Mouse (Mus musculus) midbrain, embryonic 13.5 days (tissue): ENCODE results near the gene Arl15. TPM values are rescaled to one million over a fixed set of nuclear protein-coding genes. Genes with fewer than 3 reads are reported as not detected.

ENCODE experiments used
- ATAC-seq: fragments of 200-750 bp; cut with Nextera tagmentation; 2 replicates; pipeline ENCODE4 v1.8.0; 2017; ENCODE audit warnings: mild to moderate bottlenecking, moderate TSS enrichment, moderate library complexity
- H3K27ac ChIP-seq: fragments of 300-500 bp; sonication (generic); 2 replicates; pipeline ENCODE4 v1.5.1; 2015; ENCODE audit warnings: inconsistent platforms, mild to moderate bottlenecking, moderate library complexity
- H3K27me3 ChIP-seq: fragments of 300-500 bp; sonication (generic); 2 replicates; pipeline ENCODE4 v1.6.1; 2015; ENCODE audit warnings: mild to moderate bottlenecking, inconsistent platforms
- H3K36me3 ChIP-seq: fragments of 300-500 bp; sonication (generic); 2 replicates; pipeline ENCODE4 v1.6.1; 2015; ENCODE audit warnings: mild to moderate bottlenecking, inconsistent platforms
- H3K4me1 ChIP-seq: fragments of 300-500 bp; sonication (generic); replicated peaks from 2 replicates; pipeline ENCODE4 v1.6.1; 2015; ENCODE audit warnings: inconsistent platforms
- H3K4me2 ChIP-seq: fragments of 300-500 bp; sonication (generic); replicated peaks from 2 replicates; pipeline ENCODE4 v1.6.1; 2015; ENCODE audit warnings: moderate library complexity, mild to moderate bottlenecking, inconsistent platforms
- H3K4me3 ChIP-seq: fragments of 300-500 bp; sonication (generic); replicated peaks from 2 replicates; pipeline ENCODE4 v1.5.1; 2015; ENCODE audit warnings: mild to moderate bottlenecking, inconsistent platforms
- H3K9ac ChIP-seq: fragments of 300-500 bp; sonication (generic); replicated peaks from 2 replicates; pipeline ENCODE4 v1.6.1; 2015; ENCODE audit warnings: mild to moderate bottlenecking, inconsistent platforms
- H3K9me3 ChIP-seq: fragments of 300-500 bp; sonication (generic); 2 replicates; pipeline ENCODE4 v1.6.1; 2016; ENCODE audit warnings: mild to moderate bottlenecking, inconsistent platforms
- WGBS: fragments of 180-500 bp; shearing (Covaris S2); methylation state at CpG from one replicate; pipeline ENCODE4 v1.1.7; 2015; 5-methylcytosine and 5-hydroxymethylcytosine counted together
- polyA plus RNA-seq: library from polyadenylated mRNA; unstranded; fragments of >200 nt; fragmentation: Nextera tagmentation; extraction: Ambion mirVana; gene quantifications from 2 replicates; pipeline ENCODE4 v1.2.1, GENCODE M21; 2015

The Arl15 gene
- polyA plus RNA-seq, 1 experiment from 2014 or later: 15.0 TPM

GRCm38 (mm10) chr13:114188801-114189200 is 394.5 kb downstream of the Arl15 start:
- Histone ChIP-seq H3K9ac (no peak overlapping the region), H3K27ac (no peak overlapping the region), H3K4me1 (no peaks in the 10 kb centered on the region), H3K4me3 (no peak overlapping the region), H3K4me2 (no peak overlapping the region), H3K27me3 (no peaks in the 10 kb centered on the region), H3K9me3 (no peaks in the 10 kb centered on the region), H3K36me3 (no peaks in the 10 kb centered on the region)
- ATAC-seq: no peak
- WGBS: 92% methylated on average over 7 of the region's 7 CpGs

GRCm38 (mm10) chr13:114189441-114189840 is 395.1 kb downstream of the Arl15 start:
- Histone ChIP-seq H3K4me2 (no peak overlapping the region), H3K9me3 (no peaks in the 10 kb centered on the region), H3K9ac (no peak overlapping the region), H3K36me3 (no peaks in the 10 kb centered on the region), H3K4me3 (no peak overlapping the region), H3K27me3 (no peaks in the 10 kb centered on the region), H3K27ac (no peak overlapping the region), H3K4me1 (no peaks in the 10 kb centered on the region)
- no peak for ATAC-seq
- WGBS: 64% methylated on average over 6 of the region's 6 CpGs

DNA sequence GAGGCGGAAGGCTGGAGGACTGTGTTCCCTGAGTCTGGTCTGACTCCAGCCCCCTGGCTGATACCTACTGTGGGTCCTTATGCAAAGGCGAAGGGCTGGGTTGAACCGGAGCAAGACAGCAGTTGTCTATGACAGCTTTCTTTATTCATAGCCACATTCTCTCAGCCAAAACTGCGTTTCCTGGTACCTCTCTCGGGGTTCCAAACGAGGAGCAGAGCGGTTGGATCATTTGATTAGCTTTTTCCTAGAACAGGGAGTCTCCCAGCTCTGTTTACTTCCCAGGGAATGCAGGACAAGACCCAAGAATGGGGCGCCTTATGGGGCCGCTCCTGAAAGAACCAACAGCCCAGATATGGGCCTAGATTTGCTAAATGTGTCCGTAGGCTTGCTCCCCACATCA is 396.6 kb downstream of the Arl15 start:
- Histone ChIP-seq H3K4me2 (no peak overlapping the region), H3K9ac (no peak overlapping the region), H3K4me3 (no peak overlapping the region), H3K9me3 (no peaks in the 10 kb centered on the region), H3K36me3 (no peaks in the 10 kb centered on the region), H3K4me1 (no peaks in the 10 kb centered on the region), H3K27me3 (no peaks in the 10 kb centered on the region), H3K27ac (no peak overlapping the region)
- ATAC-seq: no peak
- 92% methylated on average over 10 of the region's 10 CpGs for WGBS

- ATAC-seq: no peak
- no peak overlapping the region for H3K9ac ChIP-seq
- H3K36me3 ChIP-seq: no peaks in the 10 kb centered on the region
- H3K9me3 ChIP-seq: no peaks in the 10 kb centered on the region
- no peak overlapping the region for H3K27ac ChIP-seq
- H3K4me1 ChIP-seq: 0 out of 2 replicates have a peak, but pooled peaks cover 6% of the 10 kb centered on the region
- WGBS: 80% methylated on average over 10 of the region's 10 CpGs
- H3K27me3 ChIP-seq: no peaks in the 10 kb centered on the region
- no peak overlapping the region for H3K4me3 ChIP-seq
- H3K4me2 ChIP-seq: no peak overlapping the region
Observed at GRCm38 (mm10) chr13:114198252-114198799, 404.0 kb downstream of the Arl15 start.

DNA sequence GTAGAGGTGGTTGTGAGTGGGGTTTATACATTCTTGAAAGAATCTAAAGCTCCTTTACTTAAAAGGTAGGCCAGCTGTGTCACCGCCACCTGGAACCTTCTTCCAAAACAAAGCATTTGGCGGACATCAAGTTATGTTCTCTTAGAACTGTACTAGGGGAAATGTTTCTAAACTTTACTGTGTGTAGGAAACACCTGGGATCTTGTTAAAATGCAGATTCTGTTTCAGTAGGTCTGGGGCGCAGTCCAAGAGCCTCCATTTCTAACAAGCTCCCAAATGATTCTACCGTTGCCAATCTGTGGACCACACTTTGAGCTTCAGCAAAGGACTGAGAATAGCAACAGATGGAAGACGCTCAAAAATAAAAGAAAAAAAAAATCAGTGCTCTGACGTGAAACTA is 405.4 kb downstream of the Arl15 start:
- WGBS: 94% methylated on average over 6 of the region's 6 CpGs
- H3K27me3 ChIP-seq: no peaks in the 10 kb centered on the region
- no peaks in the 10 kb centered on the region for H3K36me3 ChIP-seq
- no peak overlapping the region for H3K4me2 ChIP-seq
- no peak overlapping the region for H3K9ac ChIP-seq
- no peak overlapping the region for H3K4me3 ChIP-seq
- ATAC-seq: no peak
- no peaks in the 10 kb centered on the region for H3K9me3 ChIP-seq
- H3K4me1 ChIP-seq: 0 out of 2 replicates have a peak, but pooled peaks cover 6% of the 10 kb centered on the region
- H3K27ac ChIP-seq: no peak overlapping the region

- Histone ChIP-seq H3K4me3 (no peak overlapping the region), H3K4me2 (no peak overlapping the region), H3K4me1 (0 out of 2 replicates have a peak, but pooled peaks cover 6% of the 10 kb centered on the region), H3K9me3 (no peaks in the 10 kb centered on the region), H3K9ac (no peak overlapping the region), H3K36me3 (no peaks in the 10 kb centered on the region), H3K27ac (no peak overlapping the region), H3K27me3 (no peaks in the 10 kb centered on the region)
- ATAC-seq: no peak
- 88% methylated on average over 7 of the region's 7 CpGs for WGBS
Observed at GRCm38 (mm10) chr13:114200545-114200944, 406.2 kb downstream of the Arl15 start.

DNA sequence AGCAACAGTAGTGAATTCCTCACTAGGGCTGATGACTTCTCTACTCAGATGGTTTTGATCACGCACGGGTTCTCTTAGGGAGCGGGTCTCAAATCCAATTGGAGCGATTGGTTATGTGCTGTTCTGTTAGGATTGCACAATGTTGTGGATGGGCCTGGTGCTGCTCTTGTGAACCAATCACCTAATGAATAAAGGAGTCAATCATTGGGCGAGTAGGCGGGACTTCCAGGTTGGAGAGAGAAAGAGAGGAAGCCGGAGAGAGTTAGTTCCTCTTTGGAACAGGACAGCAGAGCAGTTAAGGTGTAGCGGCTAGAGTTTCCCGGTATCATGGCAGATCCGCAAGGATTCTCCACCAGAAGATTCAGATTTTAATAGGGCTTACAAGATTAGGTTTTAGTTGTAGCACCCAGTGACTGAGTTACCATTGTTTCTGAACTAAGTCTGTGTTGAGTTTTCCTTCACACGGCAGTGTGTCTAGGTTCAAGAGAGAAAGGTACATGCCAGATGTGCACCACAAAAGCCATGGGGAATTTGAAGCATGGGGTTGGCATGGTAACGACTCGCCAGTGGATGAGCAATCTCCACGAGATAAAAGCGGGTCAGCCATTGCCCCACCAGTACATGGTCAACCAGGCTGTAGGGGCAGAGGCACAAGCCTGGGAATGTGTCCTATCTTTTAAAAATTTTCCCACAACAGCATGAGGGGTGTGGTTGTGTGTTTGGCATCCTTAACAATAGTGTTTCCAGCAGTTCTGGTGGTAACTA is 408.7 kb downstream of the Arl15 start:
- H3K9ac ChIP-seq: no peak overlapping the region
- no peaks in the 10 kb centered on the region for H3K27me3 ChIP-seq
- no peaks in the 10 kb centered on the region for H3K36me3 ChIP-seq
- H3K4me1 ChIP-seq: 0 out of 2 replicates have a peak, but pooled peaks cover 6% of the 10 kb centered on the region
- no peak overlapping the region for H3K27ac ChIP-seq
- H3K4me2 ChIP-seq: no peak overlapping the region
- no peak for ATAC-seq
- 85% methylated on average over 15 of the region's 15 CpGs for WGBS
- no peaks in the 10 kb centered on the region for H3K9me3 ChIP-seq
- no peak overlapping the region for H3K4me3 ChIP-seq

Other genes with a start within 250 kb of the Arl15 start
- gene Snx18, start 175.9 kb upstream of the Arl15 start, polyA plus RNA-seq: 8.0 and 8.6 TPM in 2 replicates
- 0.28 TPM in 1 of 2 replicates, not detected in the other for gene Hspb3, start 130.8 kb upstream of the Arl15 start, polyA plus RNA-seq